Mouse (Mus musculus): ENCODE data around the gene Ankrd35. TPM values are rescaled to one million over a fixed set of nuclear protein-coding genes. Genes with fewer than 3 reads are reported as not detected.
"Not testable (repeated sequence)": the region's sequence is repeated elsewhere in the genome, so short reads cannot be mapped to it uniquely, and the experiment has no call there.

Gene Ankrd35
- polyA plus RNA-seq, 1 experiment from 2014 or later = 0.57 TPM

- Histone ChIP-seq H3K4me2 (no peak overlapping the region), H3K9me3 (replicated peaks) (no peaks in the 10 kb centered on the region), H3K27ac (no peak overlapping the region), H3K36me3 (ENCODE audit: poor library complexity, severe bottlenecking) (no peaks in the 10 kb centered on the region; the same call in 1 of the 2 replicates), H3K4me1 (peaks cover 10% of the 10 kb centered on the region), H3K4me3 (no peak overlapping the region), H3K27me3 (no peaks in the 10 kb centered on the region), H3K9ac (no peak overlapping the region)
- 86% methylated on average over 2 of the region's 2 CpGs for WGBS
- ATAC-seq = no peak
Measured at GRCm38 (mm10) chr3:96660901-96661300, 9.0 kb upstream of the Ankrd35 start.

DNA sequence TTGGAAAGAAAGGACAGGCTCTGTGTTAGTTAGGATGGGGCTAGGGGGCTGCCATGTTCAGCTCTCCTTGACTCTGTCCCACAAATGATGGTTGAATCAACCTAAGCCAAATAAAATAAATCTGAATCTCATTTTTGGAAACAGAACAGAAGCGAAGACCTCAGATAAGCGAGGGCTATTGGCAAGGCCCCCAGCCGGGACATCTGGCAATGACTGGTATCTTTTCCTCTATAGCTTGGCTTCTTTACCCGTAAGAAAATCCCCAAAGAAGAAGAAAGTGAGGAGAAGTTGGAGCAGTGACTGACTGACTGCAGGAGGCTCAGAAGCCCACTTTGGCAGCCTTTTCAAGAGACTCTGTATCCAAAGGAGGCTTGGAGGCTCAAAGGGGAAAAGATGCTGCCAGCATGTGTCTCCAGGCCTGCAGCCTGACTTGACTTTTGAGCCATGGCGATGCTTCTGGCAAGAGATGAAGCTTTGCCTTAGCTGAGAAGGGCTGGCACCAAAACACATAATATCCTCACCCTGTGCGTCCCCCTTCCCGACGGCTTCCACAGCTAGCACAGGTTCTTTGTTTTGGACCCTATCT lies 7.1 kb upstream of the Ankrd35 start:
- peak overlapping the region; percentile 61 for H3K4me2 ChIP-seq
- H3K9ac ChIP-seq = peak overlapping the region; percentile 55
- H3K27me3 ChIP-seq = no peaks in the 10 kb centered on the region
- WGBS = 46% methylated on average over 8 of the region's 8 CpGs
- peaks cover 10% of the 10 kb centered on the region for H3K4me1 ChIP-seq
- ATAC-seq = no peak
- no peak overlapping the region for H3K27ac ChIP-seq
- no peaks in the 10 kb centered on the region for H3K9me3 ChIP-seq (replicated peaks)
- H3K4me3 ChIP-seq = peak overlapping the region; percentile 32; the same call in 1 of the 2 replicates
- no peaks in the 10 kb centered on the region for H3K36me3 ChIP-seq (ENCODE audit: poor library complexity, severe bottlenecking)

DNA sequence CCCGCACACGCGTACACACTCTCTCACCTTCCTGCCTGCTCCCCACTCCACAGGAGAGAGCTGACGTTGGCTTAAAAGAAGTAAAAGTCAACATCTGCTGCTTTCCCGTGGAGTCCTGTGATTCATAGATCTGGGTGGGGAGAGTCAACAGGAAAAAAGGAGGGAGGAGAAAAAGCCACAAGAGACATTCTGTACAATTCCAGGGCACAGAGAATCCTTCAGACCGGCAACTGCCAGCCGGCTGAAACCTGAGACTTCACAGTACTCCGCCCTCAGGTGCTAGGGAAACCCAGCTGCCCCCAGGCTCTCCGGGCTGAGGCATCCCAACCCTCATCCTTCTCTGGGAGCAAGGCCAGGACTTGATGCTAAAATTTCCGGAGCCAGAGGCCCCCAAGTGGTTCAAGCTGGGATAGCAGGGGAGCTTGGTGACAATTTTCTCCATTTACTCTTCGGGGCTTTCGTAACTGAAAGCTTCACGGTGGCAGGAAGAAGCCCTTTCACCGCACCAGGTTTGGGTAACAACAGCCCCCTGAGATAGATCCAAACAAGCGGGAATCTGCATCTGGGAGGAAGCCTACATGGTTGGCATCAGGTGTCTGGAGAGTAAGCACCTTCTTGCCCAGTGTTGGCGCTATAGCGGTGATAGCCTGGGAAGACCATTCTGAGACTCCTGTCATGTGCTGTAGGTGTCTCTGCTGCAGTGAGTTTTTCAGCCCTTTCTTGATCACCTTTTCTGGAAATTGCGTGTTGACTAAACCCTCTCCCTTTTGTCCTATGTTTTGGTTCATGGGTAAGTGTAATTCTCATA lies 6.3 kb upstream of the Ankrd35 start:
- H3K9ac ChIP-seq = peak overlapping the region; percentile 55
- ATAC-seq = peak; percentile 90
- peak overlapping the region; percentile 61 for H3K4me2 ChIP-seq
- H3K4me1 ChIP-seq = peaks cover 10% of the 10 kb centered on the region
- H3K4me3 ChIP-seq = peak overlapping the region; percentile 32
- H3K27ac ChIP-seq = no peak overlapping the region
- WGBS = 6% methylated on average over 15 of the region's 18 CpGs
- no peaks in the 10 kb centered on the region for H3K27me3 ChIP-seq
- no peaks in the 10 kb centered on the region for H3K9me3 ChIP-seq (replicated peaks)
- no peaks in the 10 kb centered on the region for H3K36me3 ChIP-seq (ENCODE audit: poor library complexity, severe bottlenecking)

GRCm38 (mm10) chr3:96665732-96666363 lies 4.1 kb upstream of the Ankrd35 start:
- H3K4me3 ChIP-seq, ATAC-seq: not testable (repeated sequence)
- WGBS = 93% methylated on average over 7 of the region's 7 CpGs

GRCm38 (mm10) chr3:96666916-96667315 lies 3.0 kb upstream of the Ankrd35 start:
- Histone ChIP-seq H3K36me3 (ENCODE audit: poor library complexity, severe bottlenecking) (no peaks in the 10 kb centered on the region), H3K27me3 (peaks cover 14% of the 10 kb centered on the region), H3K4me1 (peaks cover 17% of the 10 kb centered on the region), H3K4me3 (no peak overlapping the region), H3K9me3 (replicated peaks) (no peaks in the 10 kb centered on the region), H3K9ac (no peak overlapping the region), H3K4me2 (no peak overlapping the region), H3K27ac (no peak overlapping the region)
- ATAC-seq = no peak
- 93% methylated on average over 5 of the region's 5 CpGs for WGBS

More at GRCm38 (mm10) chr3:96665732-96666363, 4.1 kb upstream of the Ankrd35 start:
- not testable (repeated sequence) for H3K27ac ChIP-seq; H3K4me2 ChIP-seq; H3K9me3 ChIP-seq (replicated peaks); H3K9ac ChIP-seq; H3K36me3 ChIP-seq (ENCODE audit: poor library complexity, severe bottlenecking); H3K27me3 ChIP-seq
- peaks cover 17% of the 10 kb centered on the region for H3K4me1 ChIP-seq

DNA sequence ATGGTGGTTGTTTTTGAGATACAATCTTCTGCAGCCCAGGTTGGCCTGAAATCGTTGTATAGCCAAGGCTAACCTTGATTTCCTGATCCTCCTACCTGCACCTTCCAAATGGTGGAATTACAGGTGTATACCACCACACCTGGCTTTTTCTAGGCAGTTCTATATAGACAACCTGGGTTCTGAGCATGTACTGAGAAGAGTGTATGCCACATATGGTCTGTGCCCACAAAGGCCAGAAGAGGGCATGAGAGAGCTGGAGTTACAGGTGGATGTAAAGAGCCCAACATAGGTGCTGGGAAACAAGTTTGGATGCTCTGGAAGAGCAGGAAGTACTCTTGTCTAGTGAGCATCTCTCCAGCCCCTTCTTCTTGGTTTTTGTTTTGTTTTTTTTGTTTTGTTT lies 2.6 kb upstream of the Ankrd35 start:
- ATAC-seq = no peak
- 51% methylated on average over 1 of the region's 1 CpGs for WGBS
- peaks cover 17% of the 10 kb centered on the region for H3K4me1 ChIP-seq
- no peak overlapping the region for H3K4me3 ChIP-seq
- H3K27me3 ChIP-seq = peaks cover 14% of the 10 kb centered on the region
- no peaks in the 10 kb centered on the region for H3K36me3 ChIP-seq (ENCODE audit: poor library complexity, severe bottlenecking)
- no peaks in the 10 kb centered on the region for H3K9me3 ChIP-seq (replicated peaks)
- no peak overlapping the region for H3K27ac ChIP-seq
- H3K9ac ChIP-seq = no peak overlapping the region
- no peak overlapping the region for H3K4me2 ChIP-seq

- H3K4me2 ChIP-seq = no peak overlapping the region
- H3K9me3 ChIP-seq (replicated peaks) = no peaks in the 10 kb centered on the region
- no peak overlapping the region for H3K4me3 ChIP-seq
- H3K27ac ChIP-seq = no peak overlapping the region
- ATAC-seq = no peak
- peaks cover 14% of the 10 kb centered on the region for H3K27me3 ChIP-seq
- H3K36me3 ChIP-seq (ENCODE audit: poor library complexity, severe bottlenecking) = no peaks in the 10 kb centered on the region
- 95% methylated on average over 5 of the region's 5 CpGs for WGBS
- H3K4me1 ChIP-seq = peaks cover 13% of the 10 kb centered on the region
- H3K9ac ChIP-seq = no peak overlapping the region
Measured at GRCm38 (mm10) chr3:96668424-96669067, 1.4 kb upstream of the Ankrd35 start.

GRCm38 (mm10) chr3:96671519-96671918 lies 1.6 kb downstream of the Ankrd35 start:
- Histone ChIP-seq H3K9me3 (replicated peaks) (no peaks in the 10 kb centered on the region), H3K36me3 (ENCODE audit: poor library complexity, severe bottlenecking) (no peaks in the 10 kb centered on the region), H3K27me3 (peaks cover 14% of the 10 kb centered on the region), H3K4me1 (peaks cover 10% of the 10 kb centered on the region), H3K9ac (no peak overlapping the region), H3K4me3 (no peak overlapping the region), H3K27ac (no peak overlapping the region), H3K4me2 (no peak overlapping the region)
- 91% methylated on average over 5 of the region's 5 CpGs for WGBS
- no peak for ATAC-seq

- H3K27ac ChIP-seq = no peak overlapping the region
- H3K4me3 ChIP-seq = no peak overlapping the region
- H3K9me3 ChIP-seq (replicated peaks) = no peaks in the 10 kb centered on the region
- no peak overlapping the region for H3K9ac ChIP-seq
- no peak overlapping the region for H3K4me2 ChIP-seq
- peaks cover 10% of the 10 kb centered on the region for H3K4me1 ChIP-seq
- H3K36me3 ChIP-seq (ENCODE audit: poor library complexity, severe bottlenecking) = no peaks in the 10 kb centered on the region
- H3K27me3 ChIP-seq = peaks cover 14% of the 10 kb centered on the region
- 74% methylated on average over 4 of the region's 4 CpGs for WGBS
- ATAC-seq = no peak
Measured at GRCm38 (mm10) chr3:96673514-96673913, 3.6 kb downstream of the Ankrd35 start.

GRCm38 (mm10) chr3:96674442-96674841 lies 4.5 kb downstream of the Ankrd35 start:
- ATAC-seq = no peak
- Histone ChIP-seq H3K4me3 (no peak overlapping the region), H3K27ac (no peak overlapping the region), H3K4me1 (peaks cover 10% of the 10 kb centered on the region), H3K36me3 (ENCODE audit: poor library complexity, severe bottlenecking) (no peaks in the 10 kb centered on the region), H3K27me3 (peaks cover 18% of the 10 kb centered on the region), H3K9ac (no peak overlapping the region), H3K4me2 (no peak overlapping the region), H3K9me3 (replicated peaks) (no peaks in the 10 kb centered on the region)
- WGBS = 81% methylated on average over 8 of the region's 8 CpGs

DNA sequence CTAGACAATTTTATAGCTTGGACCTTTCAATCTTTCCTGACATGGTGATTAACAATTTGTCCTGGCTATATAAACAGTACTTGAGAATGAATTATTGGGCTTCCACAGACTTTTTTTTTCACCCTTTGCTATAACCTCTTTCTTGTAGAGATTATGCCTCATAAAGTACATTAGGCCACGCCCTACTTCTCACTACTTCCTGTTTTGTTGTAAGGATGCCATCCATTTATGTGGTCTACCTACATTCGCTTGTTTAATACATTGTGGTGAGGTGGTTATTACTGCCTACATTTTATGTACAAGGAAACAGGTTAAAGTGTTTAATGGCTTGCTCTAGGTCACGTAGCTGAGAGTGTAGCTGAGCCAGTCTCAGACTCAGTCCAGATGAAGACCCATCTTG lies 5.2 kb downstream of the Ankrd35 start:
- Histone ChIP-seq H3K27ac (no peak overlapping the region), H3K27me3 (peaks cover 19% of the 10 kb centered on the region), H3K4me3 (no peak overlapping the region), H3K36me3 (ENCODE audit: poor library complexity, severe bottlenecking) (no peaks in the 10 kb centered on the region), H3K4me1 (peaks cover 9% of the 10 kb centered on the region), H3K9ac (no peak overlapping the region), H3K4me2 (no peak overlapping the region), H3K9me3 (replicated peaks) (no peaks in the 10 kb centered on the region)
- 78% methylated on average over 3 of the region's 3 CpGs for WGBS
- ATAC-seq = no peak

- Histone ChIP-seq H3K9ac (no peak overlapping the region), H3K4me1 (peaks cover 10% of the 10 kb centered on the region; the same call in 1 of the 2 replicates), H3K4me3 (no peak overlapping the region), H3K4me2 (no peak overlapping the region), H3K27me3 (peaks cover 16% of the 10 kb centered on the region), H3K27ac (no peak overlapping the region), H3K36me3 (ENCODE audit: poor library complexity, severe bottlenecking) (no peaks in the 10 kb centered on the region), H3K9me3 (replicated peaks) (no peaks in the 10 kb centered on the region)
- ATAC-seq = no peak
- WGBS = 24% methylated on average over 3 of the region's 3 CpGs
Measured at GRCm38 (mm10) chr3:96675690-96676089, 5.8 kb downstream of the Ankrd35 start.

All from forebrain, embryonic 13.5 days (tissue).